Mouse (Mus musculus): ENCODE data around the gene Pold1. TPM values are rescaled to one million over a fixed set of nuclear protein-coding genes. Genes with fewer than 3 reads are reported as not detected.

The Pold1 gene
- polyA plus RNA-seq, 1 experiment from 2014 or later = 40.1 TPM

GRCm38 (mm10) chr7:44571811-44572210 is 23.2 kb upstream of the Pold1 start:
- no peak overlapping the region for H3K9ac ChIP-seq (ENCODE audit: low read depth, low read length)
- 69% methylated on average over 4 of the region's 4 CpGs for WGBS (ENCODE audit: insufficient replicate concordance)
- no peaks in the 10 kb centered on the region for H3K36me3 ChIP-seq (ENCODE audit: control insufficient read depth, insufficient read depth, low read length)
- peaks cover 2% of the 10 kb centered on the region; the same call in 1 of the 2 replicates for H3K27me3 ChIP-seq (ENCODE audit: control insufficient read depth, insufficient read depth, low read length)
- H3K4me2 ChIP-seq = no peak overlapping the region
- no peaks in the 10 kb centered on the region for H3K4me1 ChIP-seq (ENCODE audit: control insufficient read depth, insufficient read depth, low read length)
- H3K9me3 ChIP-seq (replicated peaks; ENCODE audit: control insufficient read depth, low read length) = no peaks in the 10 kb centered on the region
- ATAC-seq (replicated peaks; ENCODE audit: insufficient number of reproducible peaks, low FRiP score, low TSS enrichment) = no peak
- H3K27ac ChIP-seq (ENCODE audit: low read depth, low read length) = no peak overlapping the region
- H3K4me3 ChIP-seq (ENCODE audit: low read depth, low read length) = no peak overlapping the region

- 74% methylated on average over 6 of the region's 6 CpGs for WGBS (ENCODE audit: insufficient replicate concordance)
- peaks cover 2% of the 10 kb centered on the region; the same call in 1 of the 2 replicates for H3K27me3 ChIP-seq (ENCODE audit: control insufficient read depth, insufficient read depth, low read length)
- ATAC-seq (replicated peaks; ENCODE audit: insufficient number of reproducible peaks, low FRiP score, low TSS enrichment) = no peak
- no peak overlapping the region for H3K4me2 ChIP-seq
- no peaks in the 10 kb centered on the region for H3K9me3 ChIP-seq (replicated peaks; ENCODE audit: control insufficient read depth, low read length)
- H3K4me3 ChIP-seq (ENCODE audit: low read depth, low read length) = no peak overlapping the region
- no peaks in the 10 kb centered on the region for H3K36me3 ChIP-seq (ENCODE audit: control insufficient read depth, insufficient read depth, low read length)
- H3K27ac ChIP-seq (ENCODE audit: low read depth, low read length) = no peak overlapping the region
- H3K4me1 ChIP-seq (ENCODE audit: control insufficient read depth, insufficient read depth, low read length) = no peaks in the 10 kb centered on the region
- H3K9ac ChIP-seq (ENCODE audit: low read depth, low read length) = no peak overlapping the region
Observed at GRCm38 (mm10) chr7:44570989-44571388, 22.3 kb upstream of the Pold1 start.

GRCm38 (mm10) chr7:44568803-44569202 is 20.2 kb upstream of the Pold1 start:
- no peak overlapping the region for H3K4me2 ChIP-seq
- no peak overlapping the region for H3K9ac ChIP-seq (ENCODE audit: low read depth, low read length)
- H3K4me3 ChIP-seq (ENCODE audit: low read depth, low read length) = no peak overlapping the region
- H3K36me3 ChIP-seq (ENCODE audit: control insufficient read depth, insufficient read depth, low read length) = no peaks in the 10 kb centered on the region
- WGBS (ENCODE audit: insufficient replicate concordance) = 71% methylated on average over 9 of the region's 9 CpGs
- H3K27ac ChIP-seq (ENCODE audit: low read depth, low read length) = no peak overlapping the region
- H3K9me3 ChIP-seq (replicated peaks; ENCODE audit: control insufficient read depth, low read length) = no peaks in the 10 kb centered on the region
- no peak for ATAC-seq (replicated peaks; ENCODE audit: insufficient number of reproducible peaks, low FRiP score, low TSS enrichment)
- no peaks in the 10 kb centered on the region for H3K4me1 ChIP-seq (ENCODE audit: control insufficient read depth, insufficient read depth, low read length)
- H3K27me3 ChIP-seq (ENCODE audit: control insufficient read depth, insufficient read depth, low read length) = peaks cover 2% of the 10 kb centered on the region; the same call in 1 of the 2 replicates

GRCm38 (mm10) chr7:44565414-44565813 is 16.8 kb upstream of the Pold1 start:
- ATAC-seq (replicated peaks; ENCODE audit: insufficient number of reproducible peaks, low FRiP score, low TSS enrichment) = no peak
- WGBS (ENCODE audit: insufficient replicate concordance) = 68% methylated on average over 6 of the region's 6 CpGs
- H3K36me3 ChIP-seq (ENCODE audit: control insufficient read depth, insufficient read depth, low read length) = no peaks in the 10 kb centered on the region

GRCm38 (mm10) chr7:44564486-44564885 is 15.8 kb upstream of the Pold1 start:
- Histone ChIP-seq H3K27ac (ENCODE audit: low read depth, low read length) (no peak overlapping the region), H3K27me3 (ENCODE audit: control insufficient read depth, insufficient read depth, low read length) (no peaks in the 10 kb centered on the region; the same call in 1 of the 2 replicates), H3K9me3 (replicated peaks; ENCODE audit: control insufficient read depth, low read length) (no peaks in the 10 kb centered on the region), H3K4me1 (ENCODE audit: control insufficient read depth, insufficient read depth, low read length) (no peaks in the 10 kb centered on the region), H3K9ac (ENCODE audit: low read depth, low read length) (no peak overlapping the region), H3K4me3 (ENCODE audit: low read depth, low read length) (no peak overlapping the region), H3K36me3 (ENCODE audit: control insufficient read depth, insufficient read depth, low read length) (no peaks in the 10 kb centered on the region), H3K4me2 (no peak overlapping the region)
- WGBS (ENCODE audit: insufficient replicate concordance) = 83% methylated on average over 10 of the region's 10 CpGs
- no peak for ATAC-seq (replicated peaks; ENCODE audit: insufficient number of reproducible peaks, low FRiP score, low TSS enrichment)

More at GRCm38 (mm10) chr7:44565414-44565813, 16.8 kb upstream of the Pold1 start:
- Histone ChIP-seq H3K9me3 (replicated peaks; ENCODE audit: control insufficient read depth, low read length) (no peaks in the 10 kb centered on the region), H3K27me3 (ENCODE audit: control insufficient read depth, insufficient read depth, low read length) (no peaks in the 10 kb centered on the region; the same call in 1 of the 2 replicates), H3K4me1 (ENCODE audit: control insufficient read depth, insufficient read depth, low read length) (no peaks in the 10 kb centered on the region), H3K4me2 (no peak overlapping the region), H3K27ac (ENCODE audit: low read depth, low read length) (no peak overlapping the region), H3K4me3 (ENCODE audit: low read depth, low read length) (no peak overlapping the region), H3K9ac (ENCODE audit: low read depth, low read length) (no peak overlapping the region)

GRCm38 (mm10) chr7:44563284-44563683 is 14.6 kb upstream of the Pold1 start:
- H3K4me3 ChIP-seq (ENCODE audit: low read depth, low read length) = no peak overlapping the region
- H3K36me3 ChIP-seq (ENCODE audit: control insufficient read depth, insufficient read depth, low read length) = no peaks in the 10 kb centered on the region
- no peak overlapping the region for H3K4me2 ChIP-seq
- WGBS (ENCODE audit: insufficient replicate concordance) = 41% methylated on average over 8 of the region's 8 CpGs
- no peak overlapping the region for H3K9ac ChIP-seq (ENCODE audit: low read depth, low read length)
- no peaks in the 10 kb centered on the region for H3K4me1 ChIP-seq (ENCODE audit: control insufficient read depth, insufficient read depth, low read length)
- no peak overlapping the region for H3K27ac ChIP-seq (ENCODE audit: low read depth, low read length)
- ATAC-seq (replicated peaks; ENCODE audit: insufficient number of reproducible peaks, low FRiP score, low TSS enrichment) = no peak
- H3K27me3 ChIP-seq (ENCODE audit: control insufficient read depth, insufficient read depth, low read length) = no peaks in the 10 kb centered on the region; the same call in 1 of the 2 replicates
- H3K9me3 ChIP-seq (replicated peaks; ENCODE audit: control insufficient read depth, low read length) = no peaks in the 10 kb centered on the region

- H3K9ac ChIP-seq (ENCODE audit: low read depth, low read length) = peak overlapping the region; percentile 19; the same call in 1 of the 2 replicates
- WGBS (ENCODE audit: insufficient replicate concordance) = 48% methylated on average over 18 of the region's 18 CpGs
Observed at GRCm38 (mm10) chr7:44560435-44561400, 12.1 kb upstream of the Pold1 start.

GRCm38 (mm10) chr7:44557629-44558028 is 9.0 kb upstream of the Pold1 start:
- Histone ChIP-seq H3K4me3 (ENCODE audit: low read depth, low read length) (no peak overlapping the region), H3K4me1 (ENCODE audit: control insufficient read depth, insufficient read depth, low read length) (no peaks in the 10 kb centered on the region; the same call in 1 of the 2 replicates), H3K27ac (ENCODE audit: low read depth, low read length) (no peak overlapping the region), H3K36me3 (ENCODE audit: control insufficient read depth, insufficient read depth, low read length) (no peaks in the 10 kb centered on the region), H3K9me3 (replicated peaks; ENCODE audit: control insufficient read depth, low read length) (no peaks in the 10 kb centered on the region), H3K4me2 (no peak overlapping the region), H3K27me3 (ENCODE audit: control insufficient read depth, insufficient read depth, low read length) (no peaks in the 10 kb centered on the region), H3K9ac (ENCODE audit: low read depth, low read length) (no peak overlapping the region)
- 61% methylated on average over 2 of the region's 2 CpGs for WGBS (ENCODE audit: insufficient replicate concordance)
- ATAC-seq (replicated peaks; ENCODE audit: insufficient number of reproducible peaks, low FRiP score, low TSS enrichment) = no peak

More at GRCm38 (mm10) chr7:44560435-44561400, 12.1 kb upstream of the Pold1 start:
- ATAC-seq (replicated peaks; ENCODE audit: insufficient number of reproducible peaks, low FRiP score, low TSS enrichment) = no peak
- no peaks in the 10 kb centered on the region for H3K9me3 ChIP-seq (replicated peaks; ENCODE audit: control insufficient read depth, low read length)
- H3K4me3 ChIP-seq (ENCODE audit: low read depth, low read length) = no peak overlapping the region
- H3K36me3 ChIP-seq (ENCODE audit: control insufficient read depth, insufficient read depth, low read length) = no peaks in the 10 kb centered on the region
- H3K4me1 ChIP-seq (ENCODE audit: control insufficient read depth, insufficient read depth, low read length) = no peaks in the 10 kb centered on the region
- no peak overlapping the region for H3K4me2 ChIP-seq
- no peaks in the 10 kb centered on the region for H3K27me3 ChIP-seq (ENCODE audit: control insufficient read depth, insufficient read depth, low read length)
- H3K27ac ChIP-seq (ENCODE audit: low read depth, low read length) = no peak overlapping the region
